Mouse (Mus musculus): ENCODE data around the gene Gmds.

- TF ChIP-seq CTCF (IDR thresholded peaks at IDR 0.05; ENCODE audit: low read depth, low read length) (no peak), POLR2A (IDR thresholded peaks at IDR 0.05; ENCODE audit: insufficient read depth, low read length) (no peak)
Observed at GRCm38 (mm10) chr13:32178682-32179081, 159.9 kb downstream of the Gmds start.

Data from ES-Bruce4 (cell line).